Mouse (Mus musculus) kidney, adult 2 months (tissue): ENCODE results near the gene Gm17019.
"Not testable (repeated sequence)": the region's sequence is repeated elsewhere in the genome, so short reads cannot be mapped to it uniquely, and the experiment has no call there.

Experiments
- CTCF ChIP-seq: fragments of 200-500 bp; conservative IDR thresholded peaks from 2 replicates; pipeline ENCODE4 v1.5.1; 2011; ENCODE audit warnings: low read depth, mild to moderate bottlenecking, control low read depth, low read length, moderate library complexity, mixed read lengths; ENCODE audit not compliant: insufficient read depth, insufficient read length
- POLR2A ChIP-seq: fragments of 200-500 bp; IDR thresholded peaks from one replicate; pipeline ENCODE4 v1.6.1; 2011; ENCODE audit warnings: low read depth, low read length, control low read depth

DNA sequence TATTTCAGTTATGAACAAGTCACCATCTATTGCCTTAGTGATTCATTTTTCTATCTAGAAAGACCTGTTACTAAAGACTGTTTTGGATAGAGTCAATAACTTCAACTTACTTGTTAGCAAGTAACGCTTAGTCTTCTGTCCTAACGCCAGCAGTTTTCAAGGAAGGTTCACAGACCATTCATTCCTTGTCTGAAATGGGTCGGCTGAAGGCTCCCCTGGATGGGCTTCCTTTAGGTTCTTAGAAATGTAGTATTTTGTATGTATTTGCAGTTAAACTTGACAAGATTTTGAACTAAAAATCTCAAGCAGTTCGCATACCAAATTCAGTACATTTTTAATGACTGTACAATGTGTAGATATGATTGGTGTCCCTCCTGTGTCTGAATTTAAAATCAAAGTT lies 35.2 kb downstream of the Gm17019 start:
- not testable (repeated sequence) for TF ChIP-seq CTCF, POLR2A
